Mouse (Mus musculus): ENCODE measurements around the gene Exosc2.

The Exosc2 gene

DNA sequence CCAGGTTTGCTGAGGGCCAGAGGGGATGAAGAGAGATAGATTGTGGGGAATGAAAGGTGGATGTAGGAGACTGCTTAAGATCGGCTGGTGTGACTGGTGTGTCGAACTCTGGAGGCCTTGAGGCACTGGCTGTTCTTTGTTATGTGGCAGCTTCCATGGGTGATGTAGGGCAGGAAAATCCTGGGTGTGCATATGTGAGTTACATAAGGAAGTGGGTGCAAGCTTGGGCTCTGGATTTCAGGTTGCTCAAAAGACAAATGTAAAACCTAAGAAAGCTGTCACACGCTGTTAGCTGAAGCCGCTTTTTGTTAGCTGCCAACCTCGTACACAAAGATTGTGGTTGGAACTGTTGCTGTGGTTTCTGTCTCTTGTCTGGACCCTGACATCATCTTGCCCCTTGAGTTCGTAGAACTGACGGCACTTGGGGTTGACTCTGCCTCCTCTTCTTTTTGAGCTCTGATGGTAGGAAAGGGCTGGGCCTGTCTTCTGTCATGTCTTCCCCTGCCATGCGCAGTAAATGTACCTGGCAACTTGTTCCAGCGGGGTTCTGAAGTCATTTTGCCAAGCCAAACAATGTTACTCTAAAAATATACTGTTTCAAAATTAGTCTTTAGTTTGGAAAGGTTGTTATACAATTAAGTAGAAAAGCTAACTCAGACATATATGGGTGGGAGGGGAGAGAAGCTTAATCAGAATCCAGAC, 57.2 kb downstream of the Exosc2 start:
- no peak for DNase-seq (ENCODE audit: low spot score)

DNA sequence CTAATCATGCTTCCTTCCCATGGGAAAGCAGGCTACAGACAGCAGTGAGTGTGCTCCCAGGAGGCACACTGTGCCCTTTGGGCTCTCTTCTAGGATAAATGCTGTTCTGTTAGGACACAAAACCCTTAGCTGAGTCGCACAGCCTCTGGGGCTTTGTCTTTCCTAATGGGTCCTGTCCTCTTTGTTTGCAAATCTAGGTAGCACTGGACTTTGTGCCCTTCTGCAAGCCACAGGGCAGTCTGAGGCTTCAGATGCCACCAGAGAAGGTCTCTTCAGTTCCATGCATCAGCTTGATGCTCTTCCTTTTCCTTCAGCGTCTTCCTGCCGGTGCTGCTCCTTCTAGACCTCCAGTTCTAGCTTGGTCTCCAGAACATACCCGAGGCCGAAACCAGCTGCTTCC, 60.1 kb downstream of the Exosc2 start:
- DNase-seq (ENCODE audit: low spot score), result no peak

Measured in urinary bladder, postnatal 14 days (tissue).